Mouse (Mus musculus) thymus, adult 18-20 months (tissue): Measurements from ENCODE around the gene Nfx1.

Experiments
- DNase-seq, 2 experiments: peaks; one replicate each; pipeline ENCODE4 v3.0.0; 2022; ENCODE audit warnings: mixed read lengths in 2 of 2

The Nfx1 gene

GRCm38 (mm10) chr4:41047524-41048271 is 77.0 kb downstream of the Nfx1 start, which contains the start of gene Aqp7:
Gene Aqp7 (minus strand): TSS chr4:41048139.
- DNase-seq, result no peak

- no peak for DNase-seq
Measured at GRCm38 (mm10) chr4:41048926-41049325, 78.2 kb downstream of the Nfx1 start.

DNA sequence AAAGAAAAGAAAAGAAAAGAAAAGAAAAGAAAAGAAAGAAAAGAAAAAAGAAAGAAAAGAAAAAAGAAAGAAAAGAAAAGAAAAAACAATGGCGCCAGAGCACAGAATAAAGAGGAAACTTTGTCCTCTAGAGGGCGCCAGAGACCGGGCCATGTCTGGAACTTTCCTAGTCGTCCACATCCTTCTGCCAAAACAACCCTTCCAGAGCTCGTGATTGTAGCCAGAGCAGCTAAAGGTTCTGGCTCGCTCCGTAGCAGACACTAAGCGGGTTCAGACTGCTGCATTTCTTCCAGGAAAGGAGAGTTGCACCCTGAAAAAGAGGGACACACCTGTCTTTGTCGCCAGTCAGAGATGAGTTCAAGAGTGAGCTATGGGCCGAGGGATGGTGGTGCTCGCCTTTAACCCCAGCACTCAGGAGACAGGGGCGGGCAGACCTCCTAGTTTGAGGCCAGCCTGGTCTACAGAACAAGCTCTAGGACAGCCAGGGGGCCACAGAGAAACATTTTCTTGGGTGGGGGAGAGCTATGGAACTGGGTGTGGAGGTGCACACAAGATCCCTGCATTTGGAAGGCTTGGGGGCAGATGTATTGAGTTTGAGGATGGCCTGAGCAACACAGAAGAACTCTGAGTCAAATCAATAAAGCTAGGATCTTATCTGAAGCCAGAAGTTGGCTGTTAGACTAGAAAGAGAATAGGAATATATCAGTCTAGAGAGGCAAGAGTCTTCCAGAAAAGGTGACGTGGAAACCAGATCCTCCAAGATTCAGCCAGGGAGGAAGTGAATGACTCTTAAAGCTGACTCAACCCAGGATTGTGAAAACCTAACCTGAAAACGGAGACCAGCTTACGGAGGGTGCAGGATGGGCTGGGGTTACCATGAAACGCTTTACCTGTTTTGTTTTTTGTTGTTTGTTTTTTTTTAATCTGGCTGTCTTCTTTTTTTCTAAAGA is 80.3 kb downstream of the Nfx1 start:
- peak in 1 of 2 experiments; percentile 14 for DNase-seq

DNA sequence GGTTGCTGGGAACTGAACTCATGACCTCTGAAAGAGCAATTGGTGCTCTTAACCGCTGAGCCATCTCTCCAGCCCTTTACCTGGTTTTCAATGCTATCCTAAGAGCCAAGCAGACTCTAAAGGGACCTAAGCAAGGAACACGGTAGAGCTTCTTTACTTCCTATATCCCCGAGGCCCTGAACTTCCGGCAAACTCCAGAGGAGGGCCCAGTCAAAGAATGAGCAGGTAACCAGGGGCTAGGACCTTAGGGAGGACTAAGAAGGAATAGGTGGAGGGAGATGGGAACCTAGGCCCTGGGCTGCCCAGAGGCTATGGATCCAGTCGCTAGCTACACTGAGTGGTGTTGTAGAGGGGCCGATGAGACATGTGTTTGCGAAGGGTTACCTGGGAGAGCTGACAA is 81.1 kb downstream of the Nfx1 start:
- no peak for DNase-seq

GRCm38 (mm10) chr4:41055111-41055510 is 84.4 kb downstream of the Nfx1 start:
- DNase-seq, result no peak

DNA sequence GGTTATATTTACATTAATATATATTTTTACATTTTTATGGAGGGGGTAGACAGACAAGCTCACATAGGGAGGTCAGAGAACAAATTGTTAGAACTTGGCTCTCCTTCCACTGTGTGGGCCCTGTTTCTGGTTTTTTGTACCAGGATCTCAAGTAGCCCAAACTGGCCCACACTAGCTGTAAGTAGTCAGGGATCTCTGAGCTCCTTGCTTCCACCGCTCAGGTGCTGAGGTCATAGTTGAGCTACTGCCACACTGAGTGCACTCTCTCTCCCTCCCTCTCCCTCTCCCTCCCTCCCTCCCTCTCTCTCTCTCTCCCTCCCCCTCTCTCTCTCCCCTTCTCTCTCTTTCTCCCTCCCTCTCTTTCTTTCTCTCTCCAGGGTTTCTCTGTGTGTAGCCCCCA is 85.5 kb downstream of the Nfx1 start:
- DNase-seq, result no peak

GRCm38 (mm10) chr4:41056742-41057332 is 86.1 kb downstream of the Nfx1 start:
- DNase-seq, result no peak

DNA sequence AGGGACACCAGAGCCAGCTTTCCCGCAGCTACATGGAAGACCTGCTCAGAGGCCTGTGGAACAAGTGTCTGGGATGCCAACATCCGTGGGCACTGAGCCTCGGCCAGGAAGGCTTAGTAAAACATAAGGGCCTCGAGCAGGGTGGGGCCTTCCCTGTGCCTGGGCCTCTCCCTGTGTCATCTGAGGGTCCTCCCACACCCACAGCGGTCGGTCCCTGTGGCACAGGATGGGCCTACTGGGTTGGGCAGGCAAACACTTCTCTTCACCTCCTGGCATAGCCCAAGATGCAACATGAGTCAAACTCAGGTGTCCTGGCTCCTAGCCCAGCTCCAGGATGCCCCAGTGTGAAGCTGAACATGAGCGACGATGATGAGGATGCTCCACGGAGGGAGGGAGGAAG is 86.7 kb downstream of the Nfx1 start:
- no peak for DNase-seq

DNA sequence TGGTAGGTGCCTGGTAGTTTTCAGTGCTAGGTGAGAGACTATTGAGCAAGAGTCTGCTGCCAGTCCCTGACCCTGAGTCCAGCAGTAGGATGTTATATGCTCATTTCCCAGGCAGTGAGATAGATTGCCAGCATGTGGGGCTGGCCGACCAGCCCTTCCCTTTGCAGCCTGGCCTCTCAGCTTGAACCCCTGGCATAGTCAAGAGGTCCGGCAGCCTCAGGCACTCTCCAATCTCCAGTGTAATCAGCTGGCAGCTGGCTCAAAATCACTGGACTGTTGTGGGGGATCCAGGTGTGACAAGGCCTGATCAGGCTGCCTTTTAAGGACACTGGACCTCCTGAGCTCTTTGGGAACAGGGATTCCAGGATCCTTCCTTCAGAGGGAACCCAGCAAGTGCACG is 92.6 kb downstream of the Nfx1 start:
- DNase-seq, result no peak

GRCm38 (mm10) chr4:41063894-41064673 is 93.4 kb downstream of the Nfx1 start:
- no peak for DNase-seq

DNA sequence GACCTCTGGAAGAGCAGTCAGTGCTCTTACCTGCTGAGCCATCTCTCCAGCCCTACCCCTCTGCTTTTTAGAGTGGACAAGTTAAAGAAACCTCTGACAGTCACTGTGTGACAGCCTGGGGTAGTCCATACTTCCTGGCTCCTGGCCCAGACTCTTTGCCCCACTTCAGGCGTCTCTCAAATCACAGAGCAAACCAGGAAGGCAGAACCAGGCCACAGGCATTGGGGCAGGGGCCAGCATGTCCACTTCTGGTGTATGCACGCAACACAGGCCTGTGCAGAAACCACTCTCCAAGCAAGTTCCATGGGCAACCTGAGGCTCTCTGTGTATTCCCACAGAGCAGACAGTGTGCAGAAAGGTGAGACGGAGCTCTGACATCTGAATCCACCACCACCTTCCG is 94.5 kb downstream of the Nfx1 start:
- DNase-seq, result no peak

- no peak for DNase-seq
Measured at GRCm38 (mm10) chr4:41071500-41072429, 101.1 kb downstream of the Nfx1 start.

GRCm38 (mm10) chr4:41073008-41073817 is 102.5 kb downstream of the Nfx1 start:
- no peak for DNase-seq

GRCm38 (mm10) chr4:41074461-41074860 is 103.8 kb downstream of the Nfx1 start:
- DNase-seq, result no peak
